Mouse (Mus musculus) A20 (cell line): Measurements from ENCODE around the gene Gm20708.

Experiments used
- DNase-seq: peaks from one replicate; pipeline ENCODE4 v3.0.0-alpha.2; 2011; ENCODE audit warnings: low read depth, low spot score

Gm20708 gene

GRCm38 (mm10) chr11:117810401-117811046 is 1.1 kb downstream of the Gm20708 start:
- DNase-seq, result peak; percentile 93

- no peak for DNase-seq
These were observed 4.4 kb downstream of the Gm20708 start for GRCm38 (mm10) chr11:117813867-117814266.

GRCm38 (mm10) chr11:117814704-117815366 is 5.4 kb downstream of the Gm20708 start:
- peak; percentile 10 for DNase-seq

DNA sequence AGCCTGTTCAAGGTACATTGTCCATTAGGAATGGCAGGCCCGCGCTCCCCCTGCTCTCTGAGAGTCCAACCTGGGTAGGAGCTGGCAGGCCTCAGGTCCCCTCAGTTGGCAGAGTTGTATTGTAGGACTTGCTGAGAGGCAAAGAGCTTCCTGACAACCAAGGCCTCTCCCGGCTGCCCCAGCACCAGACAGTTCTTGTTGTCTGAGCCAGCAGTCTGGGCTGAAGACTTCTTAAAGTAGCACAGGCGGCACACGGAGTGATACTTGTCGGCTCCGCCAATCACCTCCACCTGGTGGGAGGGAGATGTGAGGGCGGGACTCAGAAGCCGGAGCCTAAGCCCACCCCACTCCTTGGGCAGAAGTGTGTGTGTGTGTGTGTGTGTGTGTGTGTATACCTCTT is 6.4 kb downstream of the Gm20708 start:
- peak; percentile 24 for DNase-seq

GRCm38 (mm10) chr11:117816389-117816996 is 7.0 kb downstream of the Gm20708 start:
- DNase-seq, result peak; percentile 28

DNA sequence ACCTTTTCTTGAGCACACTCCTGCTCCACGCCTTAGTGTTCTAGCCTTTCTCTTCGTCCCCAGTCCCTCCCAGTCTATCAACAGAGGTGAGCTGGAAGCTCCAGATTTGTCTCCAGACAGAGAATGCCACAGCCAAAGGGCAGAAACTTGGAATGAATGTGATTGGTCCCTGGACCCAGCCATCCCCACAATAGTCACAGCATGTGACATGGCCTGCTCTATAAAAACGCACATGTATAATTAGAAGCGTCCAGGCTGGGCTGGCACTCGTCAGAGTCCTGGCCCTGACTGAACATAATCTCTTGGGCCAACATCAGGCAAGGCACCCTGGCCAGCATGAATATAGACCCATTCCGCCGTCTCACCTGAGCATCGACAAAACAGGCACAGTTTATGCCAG is 9.6 kb downstream of the Gm20708 start:
- DNase-seq, result no peak

DNA sequence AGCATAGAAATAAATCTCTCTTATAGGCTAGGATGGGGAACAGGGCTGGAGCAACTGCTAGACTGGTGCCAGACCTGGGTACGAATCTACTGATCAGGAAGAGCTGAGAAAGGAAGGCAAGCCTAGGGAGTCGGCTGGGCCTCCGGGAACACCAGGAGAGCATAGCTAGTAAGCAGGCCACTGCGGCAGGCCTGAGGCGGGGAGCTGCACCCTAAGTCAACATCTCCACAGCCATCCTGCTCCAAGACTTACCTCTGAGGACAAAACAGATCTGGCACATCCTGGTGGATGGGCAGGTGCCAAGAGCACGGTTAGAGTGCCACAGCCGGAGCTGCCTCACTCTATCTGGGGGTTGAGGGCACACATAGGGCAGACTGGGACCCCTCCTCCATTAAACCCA is 10.7 kb downstream of the Gm20708 start:
- no peak for DNase-seq

GRCm38 (mm10) chr11:117821868-117822267 is 12.4 kb downstream of the Gm20708 start:
- no peak for DNase-seq

- DNase-seq, result no peak
These were observed 13.3 kb downstream of the Gm20708 start for GRCm38 (mm10) chr11:117822728-117823241.

DNA sequence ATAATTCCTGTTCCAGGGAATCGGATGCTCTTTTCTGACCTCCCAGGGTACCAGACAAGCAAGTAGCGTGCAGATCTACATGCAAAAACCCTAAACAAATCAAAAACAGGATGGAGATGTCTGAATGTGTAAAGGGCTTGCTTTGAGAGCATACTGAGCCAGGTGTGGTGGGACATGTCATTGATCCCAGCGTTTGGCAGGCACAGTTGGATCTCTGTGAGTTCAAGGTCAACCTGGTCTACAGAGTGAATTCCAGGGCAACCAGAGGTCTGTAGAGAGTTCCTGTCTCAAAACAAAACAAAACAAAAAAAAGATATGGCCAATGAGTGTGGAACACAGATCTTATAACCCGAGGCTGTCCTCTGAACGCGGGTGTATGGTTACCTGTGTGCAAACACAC is 13.9 kb downstream of the Gm20708 start:
- DNase-seq, result no peak

DNA sequence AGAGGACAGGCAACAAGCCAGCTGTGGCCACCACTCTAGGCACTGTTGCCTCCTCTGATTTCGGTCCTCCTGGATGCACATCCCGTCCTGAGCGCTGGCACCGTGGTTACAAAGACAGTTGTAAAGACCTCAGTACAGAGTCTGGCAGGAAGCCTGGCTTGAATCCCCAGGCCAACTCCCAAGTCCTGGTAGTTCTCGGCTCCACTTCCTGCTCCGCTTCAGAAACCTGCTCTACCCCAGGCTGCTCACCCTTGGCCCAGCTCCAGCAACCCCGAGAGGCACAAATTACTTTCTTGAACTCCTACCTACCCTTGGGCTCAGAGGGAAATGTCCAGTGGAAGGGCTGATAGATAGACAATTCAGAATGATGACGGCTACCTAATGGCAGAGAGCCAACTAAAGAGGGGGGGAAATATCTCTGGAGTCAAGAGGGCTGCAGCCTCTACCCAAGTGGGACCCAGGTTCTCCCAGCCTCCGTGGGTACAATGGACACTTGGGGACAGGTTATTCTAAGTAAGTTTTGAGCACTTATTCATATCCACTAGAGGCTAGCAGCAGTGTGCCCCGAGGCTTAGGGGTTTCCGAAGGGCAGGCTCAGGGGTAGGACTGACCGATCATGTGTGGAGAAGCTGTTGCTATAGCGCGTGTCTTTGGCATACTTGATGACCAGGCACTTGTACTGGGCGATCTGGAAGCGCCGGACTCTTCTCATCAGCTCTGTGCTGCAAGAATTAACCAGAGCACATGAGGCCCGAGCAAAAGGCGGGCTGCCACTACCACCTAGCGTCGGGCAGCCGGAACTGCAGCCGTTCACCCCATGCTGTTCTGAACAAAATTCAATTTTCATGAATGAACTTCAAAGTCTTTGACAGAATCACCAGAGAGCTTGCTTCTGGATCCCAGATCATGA is 14.8 kb downstream of the Gm20708 start:
- DNase-seq, result peak; percentile 88

- DNase-seq, result peak; percentile 92
These were observed 16.0 kb downstream of the Gm20708 start, which contains the start of the genes Afmid and Tk1 for GRCm38 (mm10) chr11:117825333-117826101. Afmid (plus strand) TSS chr11:117825924. Tk1 (minus strand) TSS chr11:117826092.

GRCm38 (mm10) chr11:117826164-117826563 is 16.7 kb downstream of the Gm20708 start:
- no peak for DNase-seq

DNA sequence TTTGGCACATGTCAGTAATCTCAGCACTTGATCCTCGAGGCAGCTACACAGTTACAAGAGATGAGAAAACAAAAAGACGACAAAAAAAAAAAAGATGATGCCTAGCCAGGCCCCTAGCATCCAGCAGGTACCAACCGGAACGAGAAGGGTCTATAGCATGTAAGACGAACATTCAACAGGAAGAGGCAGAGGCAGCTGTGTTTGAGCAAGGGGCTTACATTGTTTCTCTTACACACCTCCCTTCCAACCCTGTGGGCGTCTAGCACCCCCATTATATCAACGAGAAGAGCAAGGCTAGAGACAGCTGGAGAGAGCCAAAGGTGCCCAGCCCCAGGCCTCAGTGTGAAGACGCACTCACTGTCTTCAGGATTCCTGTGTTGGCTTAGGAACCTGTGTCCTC is 17.4 kb downstream of the Gm20708 start:
- peak; percentile 73 for DNase-seq

DNA sequence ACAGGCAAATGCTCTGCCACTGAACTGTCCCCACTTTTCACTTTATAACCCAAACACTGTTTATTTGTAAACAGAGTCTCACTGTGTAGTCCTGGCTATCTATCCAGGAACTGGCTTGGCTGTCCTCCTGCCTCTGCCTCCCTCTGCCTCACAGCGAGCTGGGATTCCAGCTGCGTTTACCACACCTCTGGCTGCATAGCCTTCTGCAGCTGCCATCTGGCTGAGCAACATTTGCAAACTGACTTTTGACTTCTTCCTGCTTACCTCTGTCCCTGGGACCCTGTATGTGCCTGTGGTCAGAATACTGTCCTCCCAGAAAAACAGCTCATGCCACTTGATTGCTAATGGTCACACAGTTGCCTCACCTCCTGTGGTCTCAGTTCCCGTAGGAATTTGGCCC is 17.9 kb downstream of the Gm20708 start:
- peak; percentile 80 for DNase-seq

- DNase-seq, result peak; percentile 94
These were observed 18.9 kb downstream of the Gm20708 start for GRCm38 (mm10) chr11:117828149-117828887.

- DNase-seq, result peak; percentile 56
These were observed 19.6 kb downstream of the Gm20708 start for GRCm38 (mm10) chr11:117828888-117829604.

DNA sequence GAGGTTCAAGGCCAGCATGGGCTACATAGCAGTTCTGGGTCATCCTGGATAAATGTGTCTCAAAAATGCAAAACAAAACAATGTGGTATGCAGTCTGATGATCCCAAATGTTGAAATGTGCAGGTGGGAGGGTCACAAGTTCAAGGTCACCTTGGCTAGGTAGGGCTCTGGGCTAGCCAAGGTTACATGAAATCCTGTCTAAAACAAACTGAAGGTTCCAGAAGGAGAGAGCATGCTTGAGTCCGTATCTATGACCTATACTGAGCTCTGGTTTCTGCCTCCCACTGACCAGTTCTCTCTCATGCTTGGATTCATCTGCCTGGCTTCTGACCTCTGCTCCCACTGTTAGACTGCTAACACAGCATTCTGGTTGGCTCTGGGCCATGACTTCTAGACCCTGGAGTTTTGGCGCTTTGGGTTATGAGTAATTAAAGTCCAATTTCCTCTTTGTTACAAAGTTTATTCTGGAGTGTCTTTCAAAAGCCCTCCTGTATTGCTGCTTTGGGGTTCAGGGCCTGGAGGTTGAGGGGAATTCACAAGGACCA is 20.3 kb downstream of the Gm20708 start:
- no peak for DNase-seq

DNA sequence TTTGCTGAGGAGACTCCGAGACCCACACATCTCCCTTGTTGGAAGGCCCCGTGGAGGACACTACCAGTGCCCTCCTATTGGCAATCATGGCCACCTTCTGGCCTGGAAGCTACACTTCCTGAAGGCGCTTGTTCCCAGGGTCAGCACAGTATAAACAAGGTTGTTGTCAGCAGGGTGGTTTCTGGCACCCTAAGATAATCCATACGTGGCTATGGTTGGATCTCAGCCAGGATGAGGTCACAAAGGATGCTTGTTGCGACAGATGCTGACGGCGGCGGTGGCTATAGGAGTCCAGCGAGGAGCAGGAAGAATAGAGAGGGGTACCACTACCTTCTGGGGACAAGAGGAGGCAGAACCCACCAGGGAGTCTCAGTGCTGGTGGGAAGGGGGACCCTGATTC is 20.9 kb downstream of the Gm20708 start:
- DNase-seq, result no peak
